Mouse (Mus musculus): ENCODE measurements around the gene Tmem108.

Gene Tmem108

DNA sequence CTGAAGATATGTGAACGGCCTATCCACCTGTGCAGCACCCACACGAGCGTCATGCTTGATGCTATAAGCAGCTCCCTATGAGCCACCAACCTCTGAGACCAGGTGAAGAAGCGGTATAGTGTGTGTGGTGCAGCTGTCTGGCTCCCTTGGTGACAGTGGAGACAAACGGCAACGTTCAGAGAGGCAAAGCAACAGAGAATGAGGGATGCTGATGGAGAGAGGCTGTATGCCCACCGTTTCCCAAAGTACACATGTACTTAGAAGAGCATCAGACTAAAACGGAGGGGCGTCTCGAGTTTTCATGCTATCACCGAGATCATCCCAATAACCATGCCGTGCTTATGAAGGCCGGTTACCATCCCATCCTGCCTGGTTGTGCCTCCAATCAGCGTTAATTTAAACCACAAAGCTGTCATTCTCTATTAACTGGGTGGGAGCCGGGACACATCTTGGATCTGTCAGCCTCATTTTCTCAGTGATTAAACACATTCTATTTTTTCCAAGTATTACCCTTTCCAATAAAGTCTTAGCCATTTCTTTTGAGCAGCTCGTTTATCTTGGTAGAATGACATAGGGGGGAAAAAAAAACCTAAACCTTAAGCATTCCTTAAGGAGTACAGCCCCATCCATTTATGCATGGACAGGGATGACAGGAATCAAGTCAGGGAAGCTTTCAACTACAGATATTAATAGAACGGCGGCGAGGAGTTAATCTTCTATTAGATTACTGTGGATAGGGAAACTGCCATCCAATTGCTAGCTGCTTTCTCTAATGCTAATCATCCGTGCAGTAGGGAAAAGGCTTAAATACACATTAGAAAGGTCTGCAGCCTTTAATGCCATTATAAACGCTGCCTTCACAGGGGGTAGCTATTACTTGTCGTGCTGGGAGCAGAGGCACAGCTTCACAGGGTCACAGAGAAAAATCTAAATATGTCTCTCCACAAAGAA, 214.7 kb downstream of the Tmem108 start:
- DNase-seq (ENCODE audit: low spot score): no peak

DNA sequence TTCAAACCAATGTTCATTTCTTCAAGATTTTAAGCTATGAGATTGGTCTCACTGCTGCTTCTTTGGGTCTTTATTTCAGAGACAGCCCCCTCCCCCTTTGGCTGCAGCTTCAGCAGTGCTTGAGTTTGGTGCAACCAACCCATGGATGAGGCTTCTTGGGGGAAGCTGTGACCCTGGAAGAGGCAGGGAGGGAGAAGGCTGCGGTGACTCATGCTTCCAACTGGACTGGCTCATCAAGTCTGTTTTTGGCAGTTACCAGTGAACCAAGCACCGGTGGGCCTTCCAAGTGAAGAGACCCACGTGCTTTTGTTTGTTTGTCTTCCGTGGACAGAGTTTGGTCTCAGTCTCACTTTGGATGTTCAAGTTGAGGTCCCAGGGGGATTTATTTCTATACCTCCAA, 215.9 kb downstream of the Tmem108 start:
- no peak for DNase-seq (ENCODE audit: low spot score)

DNA sequence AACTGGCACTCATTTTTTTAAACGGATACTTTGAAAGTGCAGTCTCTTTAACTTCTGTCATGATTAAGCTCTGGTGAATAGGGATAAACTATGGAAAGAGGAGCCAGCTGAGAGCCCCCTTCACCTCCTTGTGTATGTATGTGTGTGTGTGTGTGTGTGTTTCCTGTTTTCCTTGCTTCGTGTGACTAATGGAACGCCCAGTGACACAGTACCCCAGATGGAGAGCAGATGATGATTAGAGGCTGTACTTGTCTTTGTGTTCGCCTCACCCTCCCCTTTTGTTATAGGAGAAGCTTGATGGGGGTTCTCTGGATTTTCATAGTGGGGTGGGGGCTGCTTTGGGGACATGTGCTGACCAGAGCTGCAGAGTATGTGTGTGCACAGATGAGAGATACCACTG, 216.4 kb downstream of the Tmem108 start:
- no peak for DNase-seq (ENCODE audit: low spot score)

DNA sequence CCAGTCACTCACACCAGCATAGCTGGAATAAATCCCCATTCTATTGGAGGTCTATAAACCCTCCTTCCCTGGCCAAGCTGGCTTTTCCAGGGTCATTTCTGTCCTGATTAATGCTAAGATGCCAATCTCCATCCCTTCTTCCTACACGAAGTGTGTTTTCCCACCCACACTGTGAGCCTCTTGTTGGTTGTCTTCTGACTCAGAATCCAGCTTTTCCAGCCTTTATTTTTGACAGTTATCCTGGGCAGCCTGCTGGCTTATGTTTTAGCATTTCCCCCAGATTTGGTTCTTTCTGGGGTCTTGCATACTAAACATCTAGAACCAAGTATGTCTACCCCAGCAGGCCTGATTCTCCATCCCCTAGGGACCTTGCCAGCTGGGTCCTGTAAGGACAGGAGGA, 217.0 kb downstream of the Tmem108 start:
- no peak for DNase-seq (ENCODE audit: low spot score)

DNA sequence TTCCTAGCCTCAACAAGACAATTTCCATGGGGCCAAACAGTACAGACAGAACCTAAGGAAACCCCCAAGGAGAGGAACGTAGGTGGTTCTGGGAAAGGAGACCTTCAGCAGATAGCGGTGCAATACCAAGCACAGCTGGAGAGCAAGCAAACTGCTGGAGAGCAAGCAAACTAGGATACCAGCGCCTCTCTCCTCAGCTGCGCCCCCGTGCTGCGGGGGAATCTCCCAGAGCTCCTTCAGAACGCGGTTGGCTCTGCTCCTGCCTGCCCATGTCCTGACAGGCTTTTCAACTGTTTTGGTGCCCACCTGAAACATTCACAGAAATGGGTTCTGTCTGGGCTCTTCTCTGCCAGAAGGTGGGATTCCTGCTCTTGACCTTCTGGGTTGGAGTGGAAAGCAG, 221.1 kb downstream of the Tmem108 start:
- DNase-seq (ENCODE audit: low spot score): no peak

DNA sequence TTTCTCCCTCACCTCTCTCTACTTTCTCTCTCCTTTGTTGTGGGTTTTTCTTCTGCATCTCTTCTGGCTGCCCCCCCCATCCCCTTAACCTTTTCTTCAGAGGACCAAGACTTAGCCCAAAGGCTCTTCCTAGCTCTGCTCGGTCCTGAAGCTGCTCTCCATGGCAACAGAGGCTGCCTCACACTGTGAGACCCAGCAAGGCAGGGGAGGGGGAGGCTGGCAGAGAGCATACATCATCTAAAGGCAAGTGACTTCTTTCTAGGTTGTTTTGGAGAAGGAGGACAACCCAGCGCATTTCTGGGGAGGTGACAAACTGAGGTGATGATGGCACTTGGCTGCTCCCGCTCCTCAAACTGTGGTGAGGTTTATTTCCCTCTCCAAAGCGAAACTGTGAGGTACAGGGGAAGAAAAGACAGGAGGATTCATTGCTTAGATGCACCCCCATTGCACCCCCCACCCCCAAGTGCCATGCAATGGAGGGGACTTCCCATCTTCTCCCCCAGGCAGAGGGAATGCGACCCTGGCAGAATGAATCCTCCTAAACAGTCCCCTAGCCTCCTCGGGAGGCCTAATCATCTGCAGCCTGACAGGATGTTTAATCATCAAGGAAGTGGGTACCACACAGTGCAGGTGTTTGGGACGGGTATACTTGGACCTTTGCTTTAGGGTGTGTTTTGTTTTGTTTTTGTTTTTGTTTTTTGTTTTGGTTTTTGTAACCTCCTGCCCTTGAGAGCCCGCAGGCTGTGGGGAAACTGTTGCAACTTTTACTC, 223.4 kb downstream of the Tmem108 start:
- no peak for DNase-seq (ENCODE audit: low spot score)

DNA sequence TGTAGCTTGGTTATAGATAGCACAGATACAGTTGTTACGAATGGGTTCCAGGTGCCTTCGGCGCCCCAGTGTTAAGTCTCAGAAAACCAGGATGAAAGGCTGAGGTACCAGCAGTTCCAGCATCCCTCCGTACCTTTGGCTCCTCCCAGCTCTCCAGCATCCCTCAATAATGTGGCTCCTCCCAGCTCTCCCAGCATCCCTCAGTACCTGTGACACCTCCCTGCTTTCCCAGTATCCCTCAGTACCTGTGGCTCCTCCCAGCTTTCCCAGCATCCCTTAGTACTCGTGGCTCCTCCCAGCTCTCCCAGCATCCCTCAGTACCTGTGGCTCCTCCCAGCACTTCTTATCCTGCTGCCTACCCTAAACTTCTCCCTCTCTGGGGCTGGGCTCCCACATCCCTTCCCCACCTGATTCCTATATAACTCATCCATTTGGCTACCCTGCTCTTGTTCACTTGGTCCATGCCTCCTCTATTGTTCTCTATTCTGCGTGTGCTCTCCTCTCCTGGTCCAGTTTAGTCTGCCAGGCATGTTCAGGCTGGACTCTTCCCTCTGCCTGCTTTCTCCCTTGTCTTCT, 225.5 kb downstream of the Tmem108 start:
- DNase-seq (ENCODE audit: low spot score): no peak

DNA sequence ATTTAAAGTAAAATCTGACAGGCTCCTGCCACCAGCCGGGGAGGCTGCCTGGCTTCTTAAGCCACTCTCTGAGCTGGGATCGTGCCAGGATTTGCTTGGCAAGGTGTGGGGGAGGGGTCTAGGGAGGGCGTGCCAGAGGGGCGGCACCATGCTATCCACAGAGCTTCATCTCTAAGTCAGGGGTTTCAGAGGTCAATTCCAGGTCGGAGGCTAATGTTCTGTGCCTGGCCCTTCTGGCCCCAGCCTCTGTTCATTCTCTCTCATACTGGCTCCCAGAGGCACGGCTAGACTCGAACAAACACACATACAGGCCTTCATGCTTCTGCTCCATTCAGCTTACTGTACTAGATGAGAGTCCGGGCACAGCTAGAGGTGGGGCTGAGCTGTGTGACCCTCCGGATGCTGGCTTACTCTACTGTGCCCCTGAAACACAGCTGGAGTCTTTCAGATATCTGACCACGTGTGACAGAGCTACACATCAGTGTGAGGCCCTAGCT, 236.5 kb downstream of the Tmem108 start:
- no peak for DNase-seq (ENCODE audit: low spot score)

DNA sequence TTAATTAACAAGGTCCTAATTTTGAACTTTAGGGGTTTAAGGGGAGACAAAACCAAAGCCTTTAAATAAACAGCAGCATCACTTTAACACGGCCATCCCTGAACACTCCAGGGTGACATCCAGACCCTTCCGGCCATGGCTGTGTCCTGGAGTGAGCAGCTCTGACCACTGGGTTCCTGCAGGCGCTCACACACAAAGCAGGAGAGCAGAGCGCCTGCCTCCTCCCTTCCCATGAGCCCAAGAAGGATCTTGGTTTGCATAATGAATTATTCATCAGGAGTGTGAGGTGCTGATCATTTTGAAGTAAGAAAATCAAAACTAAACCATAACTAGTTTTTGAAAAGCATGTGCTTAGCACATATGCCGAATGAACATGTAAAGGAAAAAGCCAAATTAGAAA, 237.0 kb downstream of the Tmem108 start:
- DNase-seq (ENCODE audit: low spot score): no peak

DNA sequence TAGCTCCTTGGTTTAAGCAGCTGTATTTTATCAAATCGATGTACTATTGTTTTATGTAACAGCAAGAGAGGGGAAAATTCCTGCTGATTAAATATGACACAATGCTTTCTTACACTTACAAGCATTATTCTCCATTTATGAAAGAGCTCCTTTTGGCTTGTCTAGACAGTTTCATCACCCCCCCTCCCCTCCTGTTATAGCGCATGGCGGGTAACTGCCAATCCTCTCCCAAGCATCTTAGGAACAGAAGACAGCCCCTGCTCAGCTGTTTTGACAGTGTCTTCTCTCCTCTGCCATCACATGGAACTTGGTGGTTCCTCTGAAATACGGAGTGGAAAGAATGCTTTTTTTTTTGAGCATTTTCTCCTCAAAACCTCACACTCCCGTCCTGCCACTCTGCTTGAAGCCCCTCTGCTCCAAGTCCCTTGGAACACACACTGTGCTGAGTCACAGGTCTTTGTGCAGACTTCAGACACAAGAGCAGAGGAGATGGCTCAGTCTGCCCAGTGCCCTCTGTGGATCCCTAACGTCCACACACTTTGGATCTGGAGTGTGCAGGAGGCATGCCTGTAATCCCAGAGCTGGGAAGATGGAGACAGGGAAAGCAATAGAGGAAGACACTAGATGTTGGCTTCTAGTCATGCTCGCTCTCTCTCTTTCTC, 237.8 kb downstream of the Tmem108 start:
- DNase-seq (ENCODE audit: low spot score): no peak

DNA sequence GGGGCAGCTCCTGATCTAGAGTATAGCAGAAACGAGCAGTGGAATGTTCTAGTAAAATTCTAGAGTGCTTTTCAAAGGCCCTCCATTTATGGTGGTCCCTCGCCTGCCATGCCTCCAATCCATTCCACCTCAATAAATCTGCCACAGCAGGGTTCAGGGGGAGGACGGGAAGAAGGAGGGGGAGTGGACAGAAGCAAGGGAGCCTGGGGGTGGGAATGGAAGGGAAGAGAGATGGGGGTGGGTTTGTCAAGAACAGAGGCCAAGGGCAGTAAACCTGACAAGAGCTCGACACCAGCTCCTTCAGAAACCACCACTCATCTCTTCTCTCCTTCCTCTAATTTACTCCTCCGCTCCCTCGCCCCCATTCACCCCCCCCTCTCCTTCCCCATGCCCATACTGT, 238.6 kb downstream of the Tmem108 start:
- no peak for DNase-seq (ENCODE audit: low spot score)

DNA sequence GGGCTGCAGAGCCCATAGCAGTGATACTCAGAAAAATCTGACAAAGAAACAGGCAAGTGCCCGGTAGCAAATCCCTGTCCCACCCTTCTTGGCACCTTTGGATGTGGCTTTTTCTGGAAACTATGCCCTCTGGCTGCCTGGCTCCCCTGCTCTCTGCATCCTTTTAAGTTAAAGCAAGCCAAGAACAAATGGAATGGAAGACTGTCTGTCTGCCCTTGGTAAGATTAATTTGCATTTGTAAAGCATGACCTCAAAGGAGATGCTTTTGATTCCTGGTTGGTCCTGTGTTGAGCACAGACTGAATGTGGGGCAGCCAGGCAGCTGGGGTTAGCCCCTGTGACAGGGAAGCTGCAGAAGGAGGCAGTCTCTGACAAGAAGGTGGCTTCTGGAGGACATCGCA, 247.8 kb downstream of the Tmem108 start:
- DNase-seq (ENCODE audit: low spot score): no peak

DNA sequence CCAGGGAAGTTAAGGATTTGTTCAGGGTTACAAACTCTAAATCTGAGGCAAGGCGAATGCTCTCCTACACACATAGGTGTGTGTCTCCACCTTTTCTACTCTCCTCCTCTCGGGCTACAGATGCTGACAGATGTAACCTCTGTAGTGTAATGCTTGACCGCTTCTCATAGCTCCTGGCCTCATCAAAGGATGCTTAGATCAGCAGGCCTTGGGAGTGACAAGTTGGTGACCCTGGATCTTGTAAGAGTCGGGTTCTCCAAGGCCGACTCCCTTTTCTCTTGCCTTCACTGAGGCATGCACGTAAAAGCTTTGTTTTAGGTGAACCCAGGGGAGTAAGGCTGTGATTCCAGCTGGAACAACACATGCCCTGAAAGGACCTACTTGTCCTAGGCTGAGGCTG, 249.4 kb downstream of the Tmem108 start:
- no peak for DNase-seq (ENCODE audit: low spot score)

DNA sequence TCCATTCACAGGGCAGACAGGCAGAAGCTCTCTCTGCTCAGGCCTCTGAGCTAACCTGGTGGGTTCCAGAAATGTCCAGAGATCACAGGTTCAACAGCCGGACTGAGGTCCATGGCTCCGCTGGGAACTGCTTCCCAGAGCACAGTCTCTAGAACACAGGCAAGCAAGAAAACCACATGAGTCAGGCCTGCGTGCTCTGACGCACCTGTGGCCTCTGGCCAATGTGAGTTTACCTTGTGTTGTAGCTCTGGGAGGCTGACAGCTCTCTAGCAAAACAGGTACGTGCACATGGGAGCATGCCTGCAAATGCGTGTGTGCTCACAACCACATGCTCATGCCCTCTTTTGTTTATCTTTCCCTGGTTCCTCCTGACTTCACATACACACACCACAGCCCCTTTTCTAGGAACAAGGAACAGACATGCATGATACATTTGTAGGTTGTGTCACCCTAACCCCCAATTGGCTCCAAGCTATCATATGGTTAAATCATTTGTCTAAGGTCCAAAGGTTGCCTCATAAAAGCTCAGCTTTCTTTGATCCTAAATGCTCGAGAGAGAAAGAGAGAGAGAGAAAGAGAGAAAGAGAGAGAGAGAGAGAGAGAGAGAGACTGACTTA, 254.6 kb downstream of the Tmem108 start:
- DNase-seq (ENCODE audit: low spot score): peak; percentile 32

DNA sequence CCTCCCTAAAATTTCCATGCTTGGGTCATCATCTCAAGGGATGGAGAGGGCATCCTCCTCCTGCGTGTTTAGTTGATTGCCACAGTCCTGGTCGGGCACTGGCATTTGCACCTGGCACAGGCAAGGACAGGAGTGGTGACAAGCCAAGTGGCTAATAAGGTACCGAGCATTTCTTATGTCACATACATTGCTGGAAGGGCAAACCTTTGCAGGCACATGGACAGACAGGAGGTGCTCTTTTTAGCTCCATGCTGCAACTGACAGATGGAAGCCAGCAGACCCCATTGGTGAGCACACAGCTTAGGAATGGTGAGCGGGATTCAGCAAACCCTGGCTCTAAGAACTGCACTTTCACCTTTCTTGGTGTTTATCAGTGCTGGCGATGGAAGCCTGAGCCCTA, 256.6 kb downstream of the Tmem108 start:
- DNase-seq (ENCODE audit: low spot score): no peak

DNA sequence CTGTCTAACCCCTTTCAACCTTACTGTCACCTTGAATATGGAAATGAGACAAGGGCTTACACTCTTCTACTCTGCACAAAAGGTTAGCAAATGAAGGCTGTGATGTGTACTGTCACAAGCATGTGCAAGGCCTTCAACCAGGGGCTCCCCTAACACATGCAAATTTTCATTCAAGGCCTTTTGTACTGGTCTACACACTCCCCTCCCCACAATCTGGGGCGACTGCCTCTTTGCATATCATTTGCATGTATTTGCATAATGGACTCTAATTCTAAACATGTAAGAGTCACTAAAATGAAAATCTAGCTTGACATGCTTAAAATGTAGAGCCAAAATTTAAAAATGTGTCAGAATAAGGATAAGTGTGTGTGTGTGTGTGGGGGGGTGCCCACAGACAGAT, 257.0 kb downstream of the Tmem108 start:
- no peak for DNase-seq (ENCODE audit: low spot score)

DNA sequence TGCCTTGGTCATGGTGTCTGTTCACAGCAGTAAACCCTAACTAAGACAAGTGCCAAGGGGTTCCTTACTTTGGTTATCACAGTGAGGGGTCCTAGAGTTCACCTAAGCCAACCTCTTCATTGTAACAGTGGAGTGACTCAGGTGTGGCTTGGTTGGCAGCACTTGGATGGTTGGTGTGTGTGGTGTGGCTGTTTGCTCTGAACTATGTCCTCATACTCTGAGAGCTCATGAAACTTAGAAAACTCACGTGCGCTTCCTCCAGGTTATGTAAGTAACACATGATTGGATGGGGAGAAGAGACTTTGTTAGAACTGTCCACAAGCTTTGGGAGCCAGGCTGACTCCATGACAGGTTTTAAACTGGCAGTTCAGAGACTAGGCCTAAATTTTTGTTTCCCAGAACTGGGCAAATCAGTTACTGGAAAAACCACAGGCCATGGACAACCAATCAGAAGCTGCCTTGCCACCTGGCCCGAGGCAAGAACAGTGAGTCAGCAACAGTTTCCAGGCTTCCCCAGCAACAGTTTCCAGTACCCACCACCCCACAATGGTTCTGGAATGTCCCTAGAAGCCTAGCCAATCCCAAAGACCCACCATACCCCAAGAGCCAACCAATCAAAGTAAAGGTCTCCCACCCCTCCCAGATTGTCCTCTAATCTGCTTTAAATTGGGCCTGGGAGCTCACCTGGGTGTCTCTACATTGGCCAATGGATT, 257.9 kb downstream of the Tmem108 start:
- no peak for DNase-seq (ENCODE audit: low spot score)

DNA sequence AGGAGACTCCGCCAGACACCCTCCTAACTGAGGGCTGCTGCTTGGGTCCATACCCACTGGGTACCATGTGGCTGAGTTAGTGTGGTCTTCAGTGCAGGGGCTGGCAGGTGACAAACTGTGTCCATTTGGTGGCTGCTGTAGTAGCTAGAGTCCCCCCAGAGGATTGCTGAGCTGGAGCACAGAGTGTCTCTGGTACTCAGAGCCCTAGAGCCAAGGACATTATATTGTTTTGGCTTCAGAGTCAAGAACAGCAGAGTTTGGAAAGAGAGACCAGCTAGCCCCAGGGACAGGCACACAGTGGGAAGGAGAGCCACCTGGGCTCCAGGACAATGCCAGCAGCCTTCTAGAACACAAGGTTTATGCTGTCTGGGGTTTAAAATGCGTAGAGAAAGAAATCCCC, 259.0 kb downstream of the Tmem108 start:
- DNase-seq (ENCODE audit: low spot score): no peak

DNA sequence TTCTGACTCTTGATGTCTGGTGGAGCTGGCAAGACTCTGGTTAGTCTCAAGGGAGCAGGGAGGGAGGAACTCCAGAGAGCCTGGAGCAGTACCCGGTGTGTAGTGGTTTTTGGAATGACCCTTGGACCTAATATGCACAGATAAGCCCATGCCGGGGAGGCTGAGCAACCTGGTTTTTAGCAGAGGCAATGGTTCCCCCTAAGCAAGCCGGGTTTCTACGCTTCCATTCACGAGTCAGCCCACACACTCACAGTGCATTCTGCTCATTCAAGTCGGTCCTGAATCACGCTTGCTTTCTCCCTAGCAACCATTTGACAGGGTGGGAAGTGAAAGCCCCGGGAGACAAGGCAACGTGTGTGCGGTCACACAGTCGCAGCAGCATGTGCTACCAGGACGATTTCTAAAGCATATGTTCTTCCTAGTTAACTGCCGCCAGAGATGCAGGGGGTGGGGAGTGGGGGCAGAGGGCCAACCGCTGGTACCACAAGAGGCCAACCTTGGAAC, 259.7 kb downstream of the Tmem108 start:
- no peak for DNase-seq (ENCODE audit: low spot score)

DNA sequence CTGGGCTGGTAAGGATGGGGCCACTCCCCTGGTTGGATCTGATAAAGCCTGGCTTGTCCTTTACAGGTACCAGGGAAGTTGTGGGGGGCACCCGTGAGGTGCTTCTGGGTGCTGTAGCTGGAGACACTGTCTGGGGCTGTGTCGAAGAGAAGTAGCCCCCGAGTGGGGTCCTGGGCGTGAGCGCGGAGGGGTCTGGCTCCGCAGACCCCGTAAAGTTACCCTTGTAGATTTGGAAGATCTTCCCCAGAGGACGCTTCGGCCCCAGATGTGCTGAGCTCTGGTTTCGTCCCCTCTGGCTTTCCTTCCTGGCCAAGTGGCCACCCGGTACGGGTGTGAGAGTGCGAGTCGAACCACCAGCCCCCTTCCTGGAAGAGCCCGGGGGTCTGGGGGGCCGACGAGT, 262.3 kb downstream of the Tmem108 start:
- DNase-seq (ENCODE audit: low spot score): no peak

DNA sequence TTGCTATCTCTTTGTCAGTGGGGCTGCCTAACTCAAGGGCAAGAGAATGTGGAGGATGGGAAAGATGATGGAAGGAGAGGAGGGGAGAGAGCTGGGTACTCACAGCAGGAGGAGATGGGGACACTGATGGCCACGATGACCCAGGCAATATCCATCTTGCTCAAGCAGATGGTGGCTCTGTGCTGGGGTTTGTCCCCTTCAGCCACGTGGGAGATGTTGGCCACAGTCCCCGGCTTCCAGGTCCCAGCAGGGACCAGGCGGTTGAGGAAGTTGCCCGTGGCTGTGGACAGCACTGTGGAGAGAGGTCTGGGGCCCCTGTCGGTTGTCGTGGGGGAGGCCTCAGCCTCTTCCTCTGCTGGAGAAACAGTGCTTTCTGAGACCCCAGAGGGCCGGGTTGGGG, 262.9 kb downstream of the Tmem108 start:
- no peak for DNase-seq (ENCODE audit: low spot score)

Data from urinary bladder, postnatal 14 days (tissue).